Mouse (Mus musculus): ENCODE measurements around the gene Gsg1.

Gene Gsg1

DNA sequence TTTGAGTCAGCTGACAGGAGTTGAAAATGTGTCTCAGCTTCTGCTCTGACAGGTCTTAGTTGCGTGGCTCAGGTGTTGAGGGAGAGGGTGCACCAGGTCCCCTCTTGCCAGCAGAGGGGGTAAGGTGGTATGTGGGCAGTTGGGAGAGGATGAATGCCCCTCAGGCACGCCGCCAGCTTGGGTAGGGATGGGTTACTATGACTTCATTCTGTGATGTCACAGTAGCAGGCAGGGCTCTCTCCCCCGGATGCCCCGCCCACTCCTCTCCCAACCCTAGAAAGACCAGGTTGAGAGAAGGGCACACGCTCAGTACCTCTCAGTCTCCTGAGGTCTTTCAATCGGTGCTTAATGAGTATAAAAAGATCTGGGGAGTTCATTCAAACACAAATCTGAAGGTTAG is at the start of gene Gsg1:
Gsg1 (minus strand) TSS at position 199 of the 400 bp plus-strand sequence.
- no peak for DNase-seq (ENCODE audit: low spot score)

- no peak for DNase-seq (ENCODE audit: low spot score)
Observed at GRCm38 (mm10) chr6:135302421-135303125, 48.4 kb upstream of the Gsg1 start.

GRCm38 (mm10) chr6:135300469-135300868 is 46.3 kb upstream of the Gsg1 start:
- no peak for DNase-seq (ENCODE audit: low spot score)

DNA sequence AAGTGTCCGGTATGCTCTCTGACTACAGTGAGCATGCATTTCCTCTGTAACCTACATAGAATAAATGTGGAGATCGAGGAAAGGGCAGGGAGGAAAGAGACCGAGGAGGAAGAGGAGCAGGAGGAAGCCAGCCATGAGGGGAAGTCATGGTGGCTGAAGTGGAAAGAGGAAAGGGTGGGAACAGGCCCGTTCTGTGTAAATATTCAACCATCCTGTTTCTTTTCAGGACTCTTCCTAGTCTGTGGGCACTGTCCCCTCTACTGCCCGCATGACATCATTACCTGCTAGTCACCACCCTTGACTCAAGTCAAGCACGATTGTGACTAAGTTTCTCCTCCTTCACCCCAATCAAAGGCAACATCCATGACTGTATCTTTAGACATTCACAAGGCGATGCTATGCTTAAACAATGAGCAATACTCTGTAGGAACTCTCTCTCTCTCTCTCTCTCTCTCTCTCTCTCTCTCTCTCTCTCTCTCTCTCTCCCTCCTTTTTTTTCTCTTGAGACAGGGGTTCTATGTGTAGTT is 44.9 kb upstream of the Gsg1 start:
- no peak for DNase-seq (ENCODE audit: low spot score)

GRCm38 (mm10) chr6:135297570-135297969 is 43.4 kb upstream of the Gsg1 start:
- no peak for DNase-seq (ENCODE audit: low spot score)

DNA sequence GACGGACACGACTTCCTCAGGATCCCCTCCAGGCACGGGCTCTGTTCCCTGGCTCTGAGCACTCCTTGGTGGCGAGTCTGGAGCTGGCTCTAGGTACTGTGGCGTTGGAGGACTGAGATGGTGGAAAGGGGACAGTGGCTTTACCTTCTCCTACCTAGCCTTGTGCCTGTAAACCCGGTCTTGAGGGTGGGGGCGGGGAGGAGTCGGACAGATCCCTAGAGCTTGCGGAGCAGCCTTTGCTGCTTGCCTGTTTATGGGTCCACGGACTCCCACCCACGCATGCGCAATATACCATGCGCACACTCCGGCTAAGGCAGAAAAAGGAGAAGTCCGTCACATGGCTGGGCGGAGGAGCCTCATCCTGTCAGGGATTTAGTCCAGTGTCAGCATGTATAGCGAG is 42.1 kb upstream of the Gsg1 start:
- no peak for DNase-seq (ENCODE audit: low spot score)

- no peak for DNase-seq (ENCODE audit: low spot score)
Observed at GRCm38 (mm10) chr6:135295082-135295861, 41.1 kb upstream of the Gsg1 start.

- DNase-seq (ENCODE audit: low spot score) = no peak
Observed at GRCm38 (mm10) chr6:135294150-135294549, 40.0 kb upstream of the Gsg1 start.

- no peak for DNase-seq (ENCODE audit: low spot score)
Observed at GRCm38 (mm10) chr6:135292391-135292790, 38.2 kb upstream of the Gsg1 start.

DNA sequence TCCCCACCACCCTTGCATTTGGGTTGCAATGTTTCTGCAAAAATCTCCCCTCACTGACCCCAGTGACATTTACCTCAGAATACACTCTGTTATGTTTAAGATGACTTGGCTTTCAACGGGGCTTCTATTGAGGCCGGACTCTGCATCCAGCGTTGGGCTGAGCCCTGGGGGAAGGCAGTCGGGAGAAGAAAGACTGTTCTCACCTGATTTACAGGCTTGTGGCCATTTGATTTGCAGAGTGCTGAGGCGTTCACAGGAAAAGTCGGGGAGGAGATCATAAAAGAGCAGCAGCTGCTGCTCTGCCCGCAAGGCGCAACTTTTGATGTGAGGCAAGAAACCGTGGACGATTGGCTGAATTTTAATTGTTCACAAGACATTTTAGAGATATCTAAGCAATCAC is 25.7 kb upstream of the Gsg1 start:
- DNase-seq (ENCODE audit: low spot score) = no peak

DNA sequence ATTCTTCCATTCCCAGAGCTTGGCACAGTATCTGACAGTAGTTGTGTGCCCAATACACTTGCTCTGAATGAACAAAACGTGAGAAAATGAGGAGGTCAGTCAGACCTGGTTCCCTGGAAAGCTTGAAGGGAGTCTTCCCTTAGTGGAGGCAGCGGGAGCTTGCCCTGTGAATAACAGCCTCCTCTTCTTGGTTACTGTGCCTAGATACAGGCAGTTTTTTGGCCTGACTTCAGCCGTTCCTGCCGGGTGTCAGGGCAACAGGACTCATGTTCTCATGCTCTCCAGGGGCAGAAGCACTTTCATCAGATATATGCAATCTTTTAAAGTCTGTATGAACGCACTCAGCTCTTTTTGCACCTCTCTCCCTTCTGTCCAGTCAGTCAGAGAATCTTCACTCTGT is 25.1 kb upstream of the Gsg1 start:
- no peak for DNase-seq (ENCODE audit: low spot score)

- DNase-seq (ENCODE audit: low spot score) = no peak
Observed at GRCm38 (mm10) chr6:135278302-135278701, 24.2 kb upstream of the Gsg1 start.

DNA sequence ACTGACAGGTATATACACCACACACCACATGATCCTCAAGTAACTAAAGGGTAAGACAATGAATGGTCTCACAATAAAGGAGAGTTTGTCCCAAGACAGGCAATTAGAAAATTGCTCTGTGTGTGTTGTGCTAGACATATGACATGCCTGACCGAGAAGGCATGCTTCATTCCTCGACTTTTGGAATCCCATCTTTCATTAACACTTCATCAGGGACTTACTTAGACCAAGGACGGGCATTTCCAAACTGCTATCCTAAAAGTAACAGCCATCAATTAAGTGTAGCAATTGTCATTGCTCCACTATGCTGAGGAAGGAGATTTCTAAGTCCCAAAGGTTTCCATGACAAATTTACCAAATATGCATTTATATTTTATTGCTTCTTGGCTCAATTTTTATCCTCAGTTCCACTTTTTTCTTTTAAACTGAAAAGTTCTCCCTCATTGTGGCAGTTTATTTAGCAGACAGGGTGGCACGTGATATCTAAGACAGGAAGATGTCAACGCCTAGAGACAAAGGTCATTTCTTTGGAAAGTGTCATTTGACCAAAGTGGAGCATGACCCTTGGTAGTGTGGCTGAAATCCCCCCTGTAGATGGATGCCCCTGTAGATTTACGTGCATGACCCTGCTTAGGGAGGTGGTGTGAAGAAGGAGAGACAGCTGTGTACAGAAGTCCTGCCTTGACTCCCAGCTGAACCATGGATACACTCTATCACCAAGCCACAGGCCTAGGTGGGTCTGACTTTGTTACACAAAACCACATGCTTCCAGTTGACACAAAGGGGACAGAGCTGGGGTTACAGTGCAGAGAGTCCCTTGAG is 22.5 kb upstream of the Gsg1 start:
- no peak for DNase-seq (ENCODE audit: low spot score)

GRCm38 (mm10) chr6:135275231-135275630 is 21.1 kb upstream of the Gsg1 start:
- no peak for DNase-seq (ENCODE audit: low spot score)

DNA sequence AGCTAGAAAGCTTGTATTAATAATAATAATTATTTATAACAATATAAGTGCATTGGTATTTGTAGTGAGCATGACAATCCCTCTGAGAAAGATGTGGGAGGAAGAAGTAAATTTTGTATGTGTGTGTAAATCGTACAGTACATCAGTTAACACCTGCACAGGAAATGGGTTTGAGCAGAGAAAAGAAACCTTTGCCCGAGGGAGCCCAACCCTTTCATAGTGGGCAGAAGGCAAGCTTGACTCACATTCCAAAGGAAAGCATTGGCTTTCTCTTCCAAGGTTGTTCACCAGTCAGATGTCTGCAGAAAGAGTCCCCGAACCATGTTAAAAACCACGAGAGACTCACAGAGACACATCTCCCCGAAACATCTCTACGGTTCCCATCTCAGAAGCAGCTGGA is 18.9 kb upstream of the Gsg1 start:
- no peak for DNase-seq (ENCODE audit: low spot score)

DNA sequence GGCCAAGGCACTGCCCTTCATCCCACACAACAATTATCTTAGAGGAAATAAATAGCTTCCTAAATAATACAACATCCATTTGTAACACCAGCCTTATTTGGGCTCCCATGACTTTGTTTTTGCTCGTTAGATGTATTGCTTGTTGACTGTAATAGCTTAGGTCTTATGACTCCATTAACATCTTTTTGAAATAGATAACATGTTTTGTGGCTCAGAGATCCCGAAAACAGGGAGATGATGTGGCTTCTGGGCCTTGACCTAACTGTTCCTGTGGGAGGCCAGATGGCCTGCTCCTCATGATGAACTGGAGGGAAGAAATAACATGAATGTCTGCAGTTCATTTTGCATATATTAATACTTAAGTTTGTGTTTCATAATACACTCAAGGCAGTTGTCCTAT is 17.6 kb upstream of the Gsg1 start:
- no peak for DNase-seq (ENCODE audit: low spot score)

GRCm38 (mm10) chr6:135269626-135270025 is 15.5 kb upstream of the Gsg1 start:
- no peak for DNase-seq (ENCODE audit: low spot score)

DNA sequence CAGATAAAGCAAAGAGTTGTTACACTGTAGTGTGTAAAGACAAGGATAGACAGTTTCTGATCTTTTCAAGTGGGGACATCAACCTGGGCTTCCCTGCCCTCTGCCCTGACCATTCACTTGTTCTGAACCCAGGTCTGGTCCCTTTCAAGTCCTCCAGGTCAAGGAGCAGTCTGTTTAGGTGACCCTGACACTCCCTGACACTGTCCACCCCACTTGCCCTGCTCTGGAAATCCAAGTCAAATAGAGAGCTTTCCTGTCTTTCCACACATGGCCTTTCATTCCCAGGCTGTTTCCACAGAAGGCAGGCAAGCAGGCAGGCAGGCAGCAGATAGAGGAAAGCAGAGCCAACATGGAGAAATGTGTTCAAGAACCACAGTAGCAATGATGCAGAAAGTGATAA is 14.2 kb upstream of the Gsg1 start:
- no peak for DNase-seq (ENCODE audit: low spot score)

DNA sequence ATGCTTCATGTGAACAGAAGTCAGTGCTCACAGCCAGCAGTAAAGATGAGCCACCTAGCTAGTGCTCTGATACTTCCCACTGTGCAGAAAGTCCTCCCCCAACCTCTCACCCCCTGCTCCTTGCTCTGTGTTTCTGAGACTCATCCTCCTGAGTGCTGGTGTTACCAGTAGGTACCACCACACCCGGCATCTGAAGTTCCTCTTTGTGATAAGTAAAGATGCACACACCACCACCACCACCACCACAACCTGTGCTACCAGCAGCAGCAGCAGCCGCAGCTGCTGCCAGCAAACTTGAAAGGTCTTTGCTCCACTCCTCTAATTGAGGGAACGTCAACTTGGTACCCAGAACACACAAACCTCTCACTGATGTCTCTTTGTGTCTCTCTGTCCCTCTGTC is 13.1 kb upstream of the Gsg1 start:
- DNase-seq (ENCODE audit: low spot score) = no peak

DNA sequence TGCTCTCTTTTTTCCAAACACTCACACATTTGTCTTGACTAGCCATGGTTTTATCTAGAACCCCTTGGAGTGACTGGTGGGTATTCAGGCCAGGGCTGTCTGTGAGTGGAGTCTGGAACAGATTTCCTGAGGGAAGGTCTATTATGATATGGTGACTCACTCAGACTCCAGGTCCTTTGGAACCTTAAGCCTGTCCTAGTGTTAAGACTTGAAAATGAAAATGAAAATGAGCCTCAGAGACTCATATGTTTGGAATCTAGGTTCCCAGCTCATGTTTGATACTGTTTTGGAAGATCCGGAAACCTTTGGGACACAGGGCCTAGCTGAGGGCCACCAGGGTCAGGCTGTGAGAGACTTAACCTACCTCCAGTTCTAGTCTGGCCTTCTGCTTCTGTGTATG is 11.9 kb upstream of the Gsg1 start:
- no peak for DNase-seq (ENCODE audit: low spot score)

GRCm38 (mm10) chr6:135264136-135264535 is 10.0 kb upstream of the Gsg1 start:
- no peak for DNase-seq (ENCODE audit: low spot score)

DNA sequence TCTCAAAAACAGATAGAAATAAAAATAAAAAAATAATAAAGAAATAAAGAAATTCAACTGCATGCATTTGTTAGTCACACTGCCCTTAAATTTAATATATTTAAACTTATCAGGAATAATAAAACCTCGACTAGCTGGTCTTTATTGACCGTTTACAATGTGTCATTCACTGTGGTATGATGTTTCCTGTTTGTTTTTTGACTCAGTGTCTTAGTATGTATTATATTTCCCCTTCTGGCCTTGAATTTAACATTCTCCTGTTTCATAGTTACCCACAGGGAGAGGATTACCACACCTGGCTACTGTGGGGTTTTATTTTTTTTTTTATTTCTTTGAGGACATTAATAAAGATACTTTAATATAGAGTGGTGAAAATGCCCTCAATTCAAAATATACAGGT is 8.4 kb upstream of the Gsg1 start:
- DNase-seq (ENCODE audit: low spot score) = no peak

DNA sequence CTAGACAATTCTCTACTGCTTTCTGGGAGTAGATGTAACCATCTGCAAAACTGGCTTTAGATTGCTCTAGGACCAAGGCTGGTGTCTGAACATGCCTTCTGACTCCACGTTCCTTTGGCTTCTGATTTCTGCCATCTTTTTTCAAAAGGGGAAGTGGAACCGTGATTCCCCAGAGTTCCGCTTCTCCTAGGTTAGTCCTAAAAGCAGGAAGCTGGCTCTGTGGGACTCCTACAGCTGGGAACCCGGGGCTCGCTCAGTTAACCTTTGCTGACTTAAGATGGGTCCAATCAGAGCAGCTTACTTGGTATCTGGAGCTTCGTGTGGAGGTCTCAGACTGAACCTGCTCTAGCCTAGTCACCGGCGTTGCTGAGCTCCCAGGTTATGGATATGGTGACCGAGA is 7.0 kb upstream of the Gsg1 start:
- DNase-seq (ENCODE audit: low spot score) = no peak
